Mouse (Mus musculus): ENCODE data around the gene Mob3a. TPM values are rescaled to one million over a fixed set of nuclear protein-coding genes. Genes with fewer than 3 reads are reported as not detected.
A peak's percentile ranks its signal among the peaks of the same experiment; 100 is the strongest.

Mob3a gene
- polyA plus RNA-seq, 1 experiment from 2014 or later = 60.3 TPM

DNA sequence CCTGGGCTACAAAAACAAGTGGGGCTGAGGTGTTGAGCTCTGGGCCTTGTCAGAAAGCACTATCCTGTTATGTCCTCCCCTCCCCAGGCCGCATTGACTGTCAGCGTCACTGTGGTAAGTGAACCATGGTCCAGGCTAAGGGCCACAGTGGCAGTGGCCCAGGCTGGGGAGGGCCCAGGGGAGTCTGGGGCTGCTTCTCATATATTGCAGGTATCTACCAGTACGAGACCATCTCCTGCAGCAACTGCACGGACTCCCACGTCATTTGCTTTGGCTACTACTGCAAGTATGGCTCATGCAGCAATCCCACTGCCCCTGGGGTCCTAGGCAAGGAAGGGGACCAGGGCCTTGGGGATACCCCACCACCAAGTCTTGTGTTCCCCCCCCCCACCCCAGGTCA, 1.9 kb upstream of the Mob3a start:
- H3K4me1 ChIP-seq (ENCODE audit: control insufficient read depth, insufficient read depth, low read length) = peaks cover 11% of the 10 kb centered on the region
- 88% methylated on average over 5 of the region's 5 CpGs for WGBS
- peak overlapping the region; percentile 56; the same call in 1 of the 2 replicates for H3K4me3 ChIP-seq (ENCODE audit: low read depth, low read length)
- H3K27ac ChIP-seq (ENCODE audit: low read depth, low read length) = no peak overlapping the region
- H3K9ac ChIP-seq (ENCODE audit: low read length) = peak overlapping the region; percentile 5; the same call in 1 of the 2 replicates
- DNase-seq (ENCODE audit: low spot score) (no peak), ATAC-seq (ENCODE audit: insufficient read depth, low FRiP score, low TSS enrichment) (no peak)
- H3K4me2 ChIP-seq (ENCODE audit: low read depth) = peak overlapping the region; percentile 71
- H3K36me3 ChIP-seq (ENCODE audit: control insufficient read depth, insufficient read depth, low read length) = peaks cover 16% of the 10 kb centered on the region
- H3K27me3 ChIP-seq (ENCODE audit: control insufficient read depth, insufficient read depth, low read length) = no peaks in the 10 kb centered on the region
- H3K9me3 ChIP-seq (ENCODE audit: control insufficient read depth, low read length) = no peaks in the 10 kb centered on the region

DNA sequence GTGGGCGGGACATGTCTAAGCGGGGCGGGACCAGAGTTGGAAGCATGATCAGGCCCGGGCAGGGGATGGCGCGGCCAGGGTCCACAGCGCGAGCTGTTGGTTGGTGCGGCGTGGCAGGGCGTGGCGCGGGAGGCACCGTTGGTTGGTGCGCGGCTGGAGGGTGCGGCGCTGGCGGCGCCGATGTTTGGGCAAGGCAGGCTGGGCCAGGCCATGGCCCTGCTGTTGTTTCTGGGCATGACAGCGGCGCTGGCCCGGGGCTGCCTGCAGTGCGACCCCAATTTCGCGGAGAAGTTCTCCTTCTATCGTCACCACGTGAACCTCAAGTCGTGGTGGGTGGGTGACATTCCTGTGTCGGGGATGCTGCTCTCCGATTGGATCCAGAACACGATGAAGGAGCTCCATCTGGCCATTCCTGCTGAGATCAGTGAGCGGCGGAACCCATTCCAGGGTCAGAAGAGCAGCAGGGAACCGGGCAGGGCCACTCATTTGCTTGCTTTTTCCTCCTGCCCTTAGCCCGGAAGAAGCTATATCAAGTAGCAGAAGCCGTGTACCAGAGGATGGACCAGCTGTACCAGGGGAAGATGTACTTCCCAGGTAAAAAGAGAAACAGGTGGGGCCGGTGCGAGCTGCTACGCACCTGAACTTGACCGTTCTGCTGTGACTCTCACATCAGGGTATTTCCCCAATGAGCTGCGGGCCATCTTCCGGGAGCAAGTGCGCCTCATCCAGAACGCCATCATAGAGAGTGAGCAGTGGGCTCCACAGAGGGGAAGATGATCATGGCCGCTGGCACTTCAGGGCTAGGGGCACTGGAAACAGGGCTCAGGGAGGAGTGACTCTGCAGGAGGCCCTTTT, 986 bp upstream of the Mob3a start:
- H3K4me1 ChIP-seq (ENCODE audit: control insufficient read depth, insufficient read depth, low read length) = peaks cover 11% of the 10 kb centered on the region
- peak; percentile 89 for ATAC-seq (ENCODE audit: insufficient read depth, low FRiP score, low TSS enrichment)
- H3K4me2 ChIP-seq (ENCODE audit: low read depth) = peak overlapping the region; percentile 71
- H3K36me3 ChIP-seq (ENCODE audit: control insufficient read depth, insufficient read depth, low read length) = peaks cover 8% of the 10 kb centered on the region
- H3K27me3 ChIP-seq (ENCODE audit: control insufficient read depth, insufficient read depth, low read length) = no peaks in the 10 kb centered on the region
- no peaks in the 10 kb centered on the region for H3K9me3 ChIP-seq (ENCODE audit: control insufficient read depth, low read length)
- DNase-seq (ENCODE audit: low spot score) = peak; percentile 92
- peak overlapping the region; percentile 73 for H3K27ac ChIP-seq (ENCODE audit: low read depth, low read length)
- peak overlapping the region; percentile 36 for H3K9ac ChIP-seq (ENCODE audit: low read length)
- peak overlapping the region; percentile 56 for H3K4me3 ChIP-seq (ENCODE audit: low read depth, low read length)
- WGBS = 2% methylated on average over 46 of the region's 47 CpGs

- H3K9ac ChIP-seq (ENCODE audit: low read length) = peak overlapping the region; percentile 18; the same call in 1 of the 2 replicates
- H3K27me3 ChIP-seq (ENCODE audit: control insufficient read depth, insufficient read depth, low read length) = no peaks in the 10 kb centered on the region
- peaks cover 11% of the 10 kb centered on the region for H3K4me1 ChIP-seq (ENCODE audit: control insufficient read depth, insufficient read depth, low read length)
- 48% methylated on average over 4 of the region's 4 CpGs for WGBS
- DNase-seq (ENCODE audit: low spot score) (no peak), ATAC-seq (ENCODE audit: insufficient read depth, low FRiP score, low TSS enrichment) (no peak)
- peak overlapping the region; percentile 56 for H3K4me3 ChIP-seq (ENCODE audit: low read depth, low read length)
- H3K4me2 ChIP-seq (ENCODE audit: low read depth) = peak overlapping the region; percentile 71
- no peaks in the 10 kb centered on the region; the same call in none of the 2 replicates for H3K36me3 ChIP-seq (ENCODE audit: control insufficient read depth, insufficient read depth, low read length)
- no peak overlapping the region for H3K27ac ChIP-seq (ENCODE audit: low read depth, low read length)
- no peaks in the 10 kb centered on the region for H3K9me3 ChIP-seq (ENCODE audit: control insufficient read depth, low read length)
Measured at GRCm38 (mm10) chr10:80700732-80701131, 1.0 kb downstream of the Mob3a start.

- Histone ChIP-seq H3K9ac (ENCODE audit: low read length) (no peak overlapping the region), H3K9me3 (ENCODE audit: control insufficient read depth, low read length) (no peaks in the 10 kb centered on the region), H3K4me2 (ENCODE audit: low read depth) (no peak overlapping the region; the same call in 1 of the 2 replicates), H3K4me3 (ENCODE audit: low read depth, low read length) (no peak overlapping the region), H3K4me1 (ENCODE audit: control insufficient read depth, insufficient read depth, low read length) (peaks cover 11% of the 10 kb centered on the region), H3K27ac (ENCODE audit: low read depth, low read length) (no peak overlapping the region), H3K36me3 (ENCODE audit: control insufficient read depth, insufficient read depth, low read length) (no peaks in the 10 kb centered on the region; the same call in none of the 2 replicates), H3K27me3 (ENCODE audit: control insufficient read depth, insufficient read depth, low read length) (no peaks in the 10 kb centered on the region)
- 91% methylated on average over 7 of the region's 7 CpGs for WGBS
- DNase-seq (ENCODE audit: low spot score) (no peak), ATAC-seq (ENCODE audit: insufficient read depth, low FRiP score, low TSS enrichment) (no peak)
Measured at GRCm38 (mm10) chr10:80700038-80700504, 1.7 kb downstream of the Mob3a start.

GRCm38 (mm10) chr10:80698605-80699004, 3.2 kb downstream of the Mob3a start:
- Histone ChIP-seq H3K9ac (ENCODE audit: low read length) (no peak overlapping the region), H3K4me2 (ENCODE audit: low read depth) (no peak overlapping the region), H3K36me3 (ENCODE audit: control insufficient read depth, insufficient read depth, low read length) (no peaks in the 10 kb centered on the region; the same call in none of the 2 replicates), H3K9me3 (ENCODE audit: control insufficient read depth, low read length) (no peaks in the 10 kb centered on the region), H3K27me3 (ENCODE audit: control insufficient read depth, insufficient read depth, low read length) (no peaks in the 10 kb centered on the region), H3K27ac (ENCODE audit: low read depth, low read length) (no peak overlapping the region), H3K4me1 (ENCODE audit: control insufficient read depth, insufficient read depth, low read length) (peaks cover 9% of the 10 kb centered on the region), H3K4me3 (ENCODE audit: low read depth, low read length) (no peak overlapping the region)
- ATAC-seq (ENCODE audit: insufficient read depth, low FRiP score, low TSS enrichment) = no peak
- 93% methylated on average over 9 of the region's 9 CpGs for WGBS
- no peak for DNase-seq (ENCODE audit: low spot score)

DNA sequence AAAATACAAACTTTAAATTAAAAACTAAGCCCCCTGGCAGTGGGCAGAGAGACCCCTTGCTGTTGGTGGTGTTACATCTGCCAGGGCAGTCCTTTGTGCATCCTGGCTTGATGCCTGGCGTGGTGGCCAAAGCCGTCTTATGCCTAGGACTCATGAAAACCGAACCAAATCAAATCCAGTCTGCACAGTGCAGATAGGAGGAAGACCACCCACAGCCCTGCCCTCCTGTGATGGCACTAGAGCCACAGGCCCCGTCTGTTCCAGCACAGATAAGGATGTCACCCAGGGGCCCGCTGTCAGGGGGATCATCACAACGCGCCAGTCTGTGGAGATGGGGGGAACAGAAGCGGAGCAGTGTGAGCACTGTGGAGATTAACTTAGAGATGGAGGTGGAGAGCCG, 4.0 kb downstream of the Mob3a start:
- no peak overlapping the region for H3K4me3 ChIP-seq (ENCODE audit: low read depth, low read length)
- no peak overlapping the region for H3K9ac ChIP-seq (ENCODE audit: low read length)

DNA sequence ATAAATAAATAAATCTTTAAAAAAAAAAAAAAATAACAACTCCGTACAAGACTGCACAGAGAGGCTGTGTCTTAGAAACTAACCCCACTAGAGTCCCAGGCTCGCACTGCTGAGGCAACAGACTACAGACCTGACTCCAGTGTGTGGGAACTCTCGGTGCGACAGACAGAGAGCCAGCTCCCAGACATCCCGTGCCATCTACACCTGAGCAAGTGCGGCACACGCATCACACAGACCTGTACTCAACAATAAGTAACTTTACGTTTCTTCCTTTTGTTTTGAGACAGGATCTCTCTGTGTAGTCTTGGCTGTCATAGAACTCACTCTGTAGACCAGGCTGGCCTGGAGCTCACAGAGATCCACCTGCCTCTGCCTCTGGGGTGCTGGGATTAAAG, 4.4 kb downstream of the Mob3a start:
- no peak overlapping the region for H3K4me3 ChIP-seq (ENCODE audit: low read depth, low read length)
- H3K4me2 ChIP-seq (ENCODE audit: low read depth) = no peak overlapping the region
- WGBS = 92% methylated on average over 8 of the region's 8 CpGs
- DNase-seq (ENCODE audit: low spot score) (no peak), ATAC-seq (ENCODE audit: insufficient read depth, low FRiP score, low TSS enrichment) (no peak)
- no peak overlapping the region for H3K9ac ChIP-seq (ENCODE audit: low read length)
- H3K4me1 ChIP-seq (ENCODE audit: control insufficient read depth, insufficient read depth, low read length) = peaks cover 3% of the 10 kb centered on the region
- H3K36me3 ChIP-seq (ENCODE audit: control insufficient read depth, insufficient read depth, low read length) = no peaks in the 10 kb centered on the region; the same call in none of the 2 replicates
- H3K27ac ChIP-seq (ENCODE audit: low read depth, low read length) = no peak overlapping the region
- H3K27me3 ChIP-seq (ENCODE audit: control insufficient read depth, insufficient read depth, low read length) = no peaks in the 10 kb centered on the region
- H3K9me3 ChIP-seq (ENCODE audit: control insufficient read depth, low read length) = no peaks in the 10 kb centered on the region

More for the DNA sequence above, 4.0 kb downstream of the Mob3a start:
- Histone ChIP-seq H3K36me3 (ENCODE audit: control insufficient read depth, insufficient read depth, low read length) (no peaks in the 10 kb centered on the region; the same call in none of the 2 replicates), H3K9me3 (ENCODE audit: control insufficient read depth, low read length) (no peaks in the 10 kb centered on the region), H3K27ac (ENCODE audit: low read depth, low read length) (no peak overlapping the region), H3K27me3 (ENCODE audit: control insufficient read depth, insufficient read depth, low read length) (no peaks in the 10 kb centered on the region), H3K4me1 (ENCODE audit: control insufficient read depth, insufficient read depth, low read length) (peaks cover 4% of the 10 kb centered on the region), H3K4me2 (ENCODE audit: low read depth) (no peak overlapping the region)
- 88% methylated on average over 9 of the region's 9 CpGs for WGBS
- no peak for DNase-seq (ENCODE audit: low spot score)
- no peak for ATAC-seq (ENCODE audit: insufficient read depth, low FRiP score, low TSS enrichment)

DNA sequence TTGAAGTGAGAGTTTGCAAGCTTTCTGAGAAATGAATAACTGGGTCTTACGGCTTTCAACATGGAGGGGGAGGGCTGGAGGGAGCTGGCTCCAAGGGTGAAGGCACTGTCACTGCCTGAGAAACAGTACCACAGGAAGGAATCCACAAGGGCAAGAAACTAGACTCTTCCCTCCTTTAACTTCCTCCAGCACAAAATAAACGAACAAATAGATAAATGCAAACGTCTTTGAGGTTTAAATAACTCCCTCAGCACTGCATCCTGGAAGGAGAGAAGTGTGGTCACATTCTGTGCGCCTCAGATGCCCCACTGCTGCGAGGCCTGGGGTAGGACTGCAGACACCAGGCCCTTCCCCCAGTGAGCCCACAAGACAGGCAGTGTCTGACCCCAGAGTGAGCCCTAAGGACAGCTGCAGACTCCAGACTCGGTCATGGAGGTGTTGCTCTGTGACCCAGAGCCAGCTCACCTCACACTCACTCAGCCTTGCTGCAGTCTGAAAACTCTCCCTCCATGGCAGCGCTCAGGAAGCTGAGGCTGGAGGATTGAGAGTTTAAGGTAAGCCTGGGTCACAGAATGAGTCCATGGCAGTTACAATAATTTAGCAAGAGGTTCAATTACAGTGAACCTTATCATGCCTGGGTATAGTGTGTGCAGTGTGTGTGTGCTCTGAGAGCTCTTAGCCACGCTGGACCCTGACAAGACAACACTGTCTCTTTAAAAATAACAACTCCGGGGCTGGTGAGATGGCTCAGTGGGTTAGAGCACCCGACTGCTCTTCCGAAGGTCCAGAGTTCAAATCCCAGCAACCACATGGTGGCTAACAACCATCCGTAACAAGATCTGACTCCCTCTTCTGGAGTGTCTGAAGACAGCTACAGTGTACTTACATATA, 5.0 kb downstream of the Mob3a start:
- H3K4me3 ChIP-seq (ENCODE audit: low read depth, low read length) = no peak overlapping the region
- DNase-seq (ENCODE audit: low spot score) = no peak
- H3K36me3 ChIP-seq (ENCODE audit: control insufficient read depth, insufficient read depth, low read length) = no peaks in the 10 kb centered on the region; the same call in none of the 2 replicates
- 70% methylated on average over 11 of the region's 12 CpGs for WGBS
- H3K4me1 ChIP-seq (ENCODE audit: control insufficient read depth, insufficient read depth, low read length) = peaks cover 3% of the 10 kb centered on the region
- ATAC-seq (ENCODE audit: insufficient read depth, low FRiP score, low TSS enrichment) = no peak
- no peak overlapping the region for H3K4me2 ChIP-seq (ENCODE audit: low read depth)
- H3K27me3 ChIP-seq (ENCODE audit: control insufficient read depth, insufficient read depth, low read length) = no peaks in the 10 kb centered on the region
- H3K9ac ChIP-seq (ENCODE audit: low read length) = no peak overlapping the region
- H3K9me3 ChIP-seq (ENCODE audit: control insufficient read depth, low read length) = no peaks in the 10 kb centered on the region
- no peak overlapping the region for H3K27ac ChIP-seq (ENCODE audit: low read depth, low read length)
